Mouse (Mus musculus) olfactory bulb, adult 2 months (tissue): ENCODE results near the gene Tgfb2.

Experiments
- CTCF ChIP-seq: fragments of 200-500 bp; IDR thresholded peaks from 2 replicates; pipeline ENCODE4 v1.5.1; 2012; ENCODE audit warnings: low read depth, mild to moderate bottlenecking, low read length, moderate library complexity; ENCODE audit not compliant: insufficient read depth
- POLR2A ChIP-seq: fragments of 200-500 bp; IDR thresholded peaks from 2 replicates; pipeline ENCODE4 v1.6.1; 2012; ENCODE audit warnings: mild to moderate bottlenecking, low read depth, low read length, moderate library complexity; ENCODE audit not compliant: insufficient read depth

DNA sequence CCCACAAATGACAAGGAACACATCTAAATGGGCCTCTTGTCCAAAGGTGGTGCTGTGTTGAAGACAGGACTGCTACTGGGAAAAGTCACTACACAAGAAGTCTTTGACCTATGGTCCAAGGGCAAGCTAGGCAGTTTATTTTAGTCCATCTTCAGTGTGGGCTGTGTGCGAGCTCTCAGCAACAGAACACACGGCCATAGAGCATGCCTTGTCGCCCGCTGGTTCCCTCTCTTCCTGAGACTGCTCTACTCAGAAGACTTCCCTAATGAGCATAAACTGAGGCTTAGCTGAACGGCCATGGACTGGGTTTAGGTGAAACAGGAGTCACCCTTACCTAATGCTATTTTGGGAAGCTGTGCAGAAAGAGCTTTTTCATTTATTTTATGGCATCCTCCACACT lies 74.8 kb downstream of the Tgfb2 start:
- TF ChIP-seq POLR2A (no peak), CTCF (no peak)
